Mouse (Mus musculus) CD8-positive naive resting alpha-beta T cell, adult 2 months (primary cell): ENCODE results near the gene Wdr34.

Experiments used
- DNase-seq, 2 experiments: peaks; one replicate each; pipeline ENCODE4 v3.0.0; 2022; ENCODE audit warnings: low read depth in 2 of 2, low spot score in 2 of 2

Wdr34 gene

GRCm38 (mm10) chr2:30037762-30038161 is 10.9 kb downstream of the Wdr34 start:
- DNase-seq = no peak

DNA sequence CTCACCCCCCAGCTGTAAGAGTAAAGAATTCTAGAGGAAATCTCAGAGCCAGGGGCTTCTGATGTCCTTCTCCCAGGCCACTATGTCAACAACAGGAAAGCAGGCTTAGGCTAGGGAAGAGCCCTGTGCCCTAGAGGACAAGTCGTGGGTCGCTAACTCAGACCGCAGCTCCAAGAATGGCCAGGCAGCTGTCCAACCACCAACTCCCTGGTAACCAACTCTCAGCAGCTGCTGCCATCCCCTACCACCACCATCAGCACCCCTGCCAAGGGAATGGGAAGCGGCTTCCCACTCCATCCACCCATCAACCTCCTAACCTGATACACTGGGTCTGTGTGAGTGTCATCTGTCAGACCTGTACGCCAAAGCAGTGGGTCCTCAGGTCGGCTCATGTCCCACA is 15.7 kb downstream of the Wdr34 start:
- DNase-seq = no peak

DNA sequence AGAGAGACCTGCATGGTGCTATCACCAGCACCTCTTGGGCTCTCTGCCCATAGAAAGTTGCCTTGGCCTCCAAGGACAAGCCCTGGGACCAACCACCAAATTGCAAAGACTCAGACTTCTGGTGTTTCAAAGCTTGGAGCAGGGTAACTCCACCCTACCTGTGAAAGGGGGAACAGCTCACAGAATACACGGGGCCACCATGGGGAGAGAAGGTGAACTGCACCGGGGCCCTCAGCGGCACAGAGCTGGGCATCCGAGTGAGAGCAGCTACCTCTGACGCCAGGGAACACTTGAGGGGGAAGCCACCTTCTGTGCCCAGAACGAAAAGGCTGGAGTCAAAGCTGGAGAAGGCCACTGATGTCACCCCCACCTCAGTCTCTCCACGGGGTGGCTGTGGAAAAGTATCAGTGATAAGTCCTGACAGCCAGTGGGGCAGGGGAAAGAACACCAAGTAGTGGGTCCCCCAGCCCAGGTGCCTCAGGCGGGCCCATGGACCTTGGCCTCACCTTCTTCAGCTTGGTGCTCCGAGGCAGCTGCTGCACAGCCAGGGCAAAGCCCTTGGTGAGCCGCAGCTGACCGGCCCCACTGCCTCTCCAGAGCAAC is 16.3 kb downstream of the Wdr34 start:
- DNase-seq = peak in 1 of 2 experiments; percentile 18

- no peak for DNase-seq
These were observed 21.7 kb downstream of the Wdr34 start for GRCm38 (mm10) chr2:30026997-30027396.

DNA sequence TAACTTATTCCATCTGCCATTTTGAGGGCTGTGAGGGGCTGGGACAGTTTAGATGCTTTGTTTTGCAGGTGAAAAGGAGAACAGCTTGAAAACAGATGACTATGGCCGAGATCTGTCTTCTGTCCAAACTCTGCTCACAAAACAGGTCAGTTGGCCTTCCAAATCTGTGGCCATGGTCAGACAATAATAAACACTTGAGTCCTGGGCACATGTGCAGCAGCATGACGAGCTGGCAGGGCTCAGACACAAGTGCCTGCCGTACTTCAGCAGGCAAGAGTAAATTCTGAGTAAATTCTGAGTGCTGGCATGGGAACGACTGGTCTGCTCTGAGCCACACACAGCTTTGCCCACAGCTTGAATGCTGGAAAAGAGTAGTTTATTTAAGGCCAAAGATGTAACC is 23.2 kb downstream of the Wdr34 start:
- DNase-seq = no peak

GRCm38 (mm10) chr2:30014326-30014966 is 34.2 kb downstream of the Wdr34 start:
- no peak for DNase-seq

GRCm38 (mm10) chr2:30010840-30011281 is 37.8 kb downstream of the Wdr34 start:
- DNase-seq = no peak

GRCm38 (mm10) chr2:30009101-30009500 is 39.6 kb downstream of the Wdr34 start:
- DNase-seq = no peak

DNA sequence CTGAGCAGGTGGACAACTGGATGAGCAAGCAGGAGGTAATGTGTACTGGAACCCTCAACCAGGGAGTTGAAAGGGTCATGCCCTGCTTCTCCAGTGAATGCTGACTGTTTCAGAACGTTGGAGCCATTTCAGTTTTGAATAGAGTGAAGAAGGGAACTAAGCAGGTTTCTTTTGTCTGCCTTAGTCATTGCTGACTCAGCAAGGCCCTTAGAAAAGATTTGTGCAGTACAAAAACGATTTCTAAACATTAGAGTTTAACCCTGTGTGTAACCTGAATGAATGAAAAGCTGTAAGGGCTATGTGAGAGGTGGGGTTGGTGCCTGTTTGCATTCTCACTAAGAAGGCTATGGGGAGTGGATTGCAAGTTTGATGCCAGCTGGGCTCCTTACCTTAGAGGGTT is 56.7 kb downstream of the Wdr34 start:
- no peak for DNase-seq
